In genomic region chr9:67026061-67026460, GRCm38 (mm10) we compare ENCODE assay signal across 14 mouse cellular contexts. TPM values are rescaled to one million over a fixed set of nuclear protein-coding genes. Genes with fewer than 3 reads are reported as not detected.
DNase-seq lines count a peak whose midpoint lies in the region; ATAC-seq and TF ChIP-seq lines count a peak whose summit lies in the region.
"Had no signal": no experiment of that assay in that cellular context is flagged by ENCODE, and none has a peak within 500 bp of the region (broad histone marks: within the 10 kb centered on the region; RNA-seq: fewer than 3 reads in every experiment).

No protein-coding gene starts in this region.

- intact Hi-C loops in gastrocnemius, adult 2 months (cut with DNase I): no loop called here
- intact Hi-C loops in left cerebral cortex, postnatal 4 days (cut with DNase I): no loop called here

- ATAC-seq in megakaryocyte, adult 5-6 weeks (ENCODE audit: poor library complexity, severe bottlenecking): no peak
- no peak for ATAC-seq in liver, embryonic 13.5 days (ENCODE audit: low read depth)
- ATAC-seq: forebrain, embryonic 13.5 days had no signal

- H3K27ac ChIP-seq in gastrocnemius, adult 2 months: peak overlapping the region; percentile 76
- H3K27ac ChIP-seq in liver, embryonic 13.5 days: peak overlapping the region; percentile 96
- H3K27ac ChIP-seq in cerebellum, adult 2 months (ENCODE audit: insufficient read depth, low read length): no peak overlapping the region
- H3K27ac ChIP-seq: embryonic facial prominence, embryonic 12.5 days; forebrain, embryonic 13.5 days; macrophage had no signal

- no peak overlapping the region for H3K4me3 ChIP-seq in gastrocnemius, adult 2 months
- peak overlapping the region; percentile 16 for H3K4me3 ChIP-seq in megakaryocyte, embryonic 14.5 days (replicated peaks)
- peak overlapping the region; percentile 21; the same call in 1 of the 2 replicates for H3K4me3 ChIP-seq in liver, embryonic 13.5 days (replicated peaks)
- H3K4me3 ChIP-seq in cerebellum, adult 2 months (replicated peaks; ENCODE audit: insufficient read depth, low read depth, low read length): no peak overlapping the region
- H3K4me3 ChIP-seq: embryonic facial prominence, embryonic 12.5 days; forebrain, embryonic 13.5 days had no signal

- H3K27me3 ChIP-seq in megakaryocyte, embryonic 14.5 days (replicated peaks): no peaks in the 10 kb centered on the region
- H3K27me3 ChIP-seq in liver, embryonic 13.5 days: no peaks in the 10 kb centered on the region
- H3K27me3 ChIP-seq in cerebellum, adult 2 months (ENCODE audit: control insufficient read depth, insufficient read depth, low read length): no peaks in the 10 kb centered on the region
- H3K27me3 ChIP-seq: embryonic facial prominence, embryonic 12.5 days; forebrain, embryonic 13.5 days had no signal

- DNase-seq in gastrocnemius, adult 2 months: peak; percentile 68
- no peak for DNase-seq in gastrocnemius, postnatal 4 days (ENCODE audit: low spot score in 2 of 2)
- DNase-seq in liver, embryonic 13.5 days: no peak
- no peak for DNase-seq in kidney, postnatal 25 days
- DNase-seq in left cerebral cortex, postnatal 4 days: no peak
- DNase-seq in cerebellum, adult 2 months: no peak
- DNase-seq: lung, adult 18-20 months; midbrain, embryonic 14.5 days; right cerebral cortex, postnatal 14 days had no signal

- peak overlapping the region; percentile 67 for H3K4me2 ChIP-seq in liver, embryonic 13.5 days
- H3K4me2 ChIP-seq: embryonic facial prominence, embryonic 12.5 days; forebrain, embryonic 13.5 days had no signal

- no peaks in the 10 kb centered on the region for H3K9me3 ChIP-seq in megakaryocyte, embryonic 14.5 days
- H3K9me3 ChIP-seq in liver, embryonic 13.5 days (replicated peaks): no peaks in the 10 kb centered on the region
- H3K9me3 ChIP-seq: embryonic facial prominence, embryonic 12.5 days; forebrain, embryonic 13.5 days had no signal

- peak overlapping the region; percentile 68 for H3K9ac ChIP-seq in liver, embryonic 13.5 days
- H3K9ac ChIP-seq: embryonic facial prominence, embryonic 12.5 days; forebrain, embryonic 13.5 days had no signal

- peaks cover 100% of the 10 kb centered on the region for H3K36me3 ChIP-seq in megakaryocyte, embryonic 14.5 days (replicated peaks; ENCODE audit: low read length)
- peaks cover 94% of the 10 kb centered on the region for H3K36me3 ChIP-seq in liver, embryonic 13.5 days

- WGBS in liver, embryonic 13.5 days (ENCODE audit: insufficient replicate concordance): 90% methylated on average over 7 of the region's 7 CpGs
- 89% methylated on average over 7 of the region's 7 CpGs for WGBS in cerebellum, adult 2 months

- TF ChIP-seq CTCF in gastrocnemius, adult 2 months (IDR thresholded peaks at IDR 0.05): no peak
- TF ChIP-seq CTCF in cerebellum, adult 2 months (IDR thresholded peaks at IDR 0.05; ENCODE audit: borderline replicate concordance, insufficient read depth, low read depth, low read length): no peak

- no peak for TF ChIP-seq POLR2A in cerebellum, adult 2 months (IDR thresholded peaks at IDR 0.05; ENCODE audit: borderline replicate concordance, insufficient read depth, low read length)

- peaks cover 95% of the 10 kb centered on the region for H3K4me1 ChIP-seq in megakaryocyte, embryonic 14.5 days
- H3K4me1 ChIP-seq in liver, embryonic 13.5 days (replicated peaks): peaks cover 59% of the 10 kb centered on the region
- peaks cover 5% of the 10 kb centered on the region; the same call in 1 of the 2 replicates for H3K4me1 ChIP-seq in cerebellum, adult 2 months (ENCODE audit: control insufficient read depth, insufficient read depth, low read length)
- H3K4me1 ChIP-seq: embryonic facial prominence, embryonic 12.5 days; forebrain, embryonic 13.5 days had no signal

RNA-seq across cellular contexts. Expression of gene Tpm1, which starts 23.1 kb away (rescaled TPM):
- total RNA-seq in gastrocnemius, adult 2 months (2021): over 10,000 TPM; 18,374 to 28,065 TPM
- 1,000 to 10,000 TPM; 7,029 to 7,975 TPM for total RNA-seq in gastrocnemius, postnatal 4 days (2021)
- 27.0 and 240 TPM in 2 replicates for polyA plus RNA-seq in megakaryocyte, embryonic 14.5 days (2012; ENCODE audit: insufficient read depth, low replicate concordance)
- total RNA-seq in megakaryocyte, adult 5-6 weeks (2015): 27.3 and 27.9 TPM in 2 replicates
- total RNA-seq in megakaryocyte, adult 5-6 weeks (2017): 34.1 and 39.8 TPM in 2 replicates
- polyA plus RNA-seq in liver, embryonic 13.5 days (2015; fragmentation: Nextera tagmentation; extraction: Ambion mirVana): 168 and 198 TPM in 2 replicates
- total RNA-seq in left cerebral cortex, postnatal 4 days (2021): 100 to 1,000 TPM; 147 to 152 TPM
- polyA plus RNA-seq in cerebellum, adult 2 months (2012; rRNA removed): 157 and 170 TPM in 2 replicates

RNA-seq across cellular contexts. Expression of gene Lactb, which starts 50.8 kb away (rescaled TPM):
- 10 to 100 TPM; 17.7 to 22.3 TPM for total RNA-seq in gastrocnemius, adult 2 months (2021)
- 10 to 100 TPM; 13.5 to 17.5 TPM for total RNA-seq in gastrocnemius, postnatal 4 days (2021)
- polyA plus RNA-seq in megakaryocyte, embryonic 14.5 days (2012; ENCODE audit: insufficient read depth, low replicate concordance): 8.5 TPM in 2 replicates
- 52.5 and 58.1 TPM in 2 replicates for total RNA-seq in megakaryocyte, adult 5-6 weeks (2015)
- total RNA-seq in megakaryocyte, adult 5-6 weeks (2017): 40.7 and 44.6 TPM in 2 replicates
- 6.4 and 6.7 TPM in 2 replicates for polyA plus RNA-seq in liver, embryonic 13.5 days (2015; fragmentation: Nextera tagmentation; extraction: Ambion mirVana)
- total RNA-seq in left cerebral cortex, postnatal 4 days (2021): 10 to 100 TPM; 15.9 to 19.4 TPM
- polyA plus RNA-seq in cerebellum, adult 2 months (2012; rRNA removed): 13.2 and 13.6 TPM in 2 replicates

Comparison
In these comparisons a context has a peak if more than half of its experiments do, and no peak if none do; other contexts are left out.
1. H3K4me3 ChIP-seq: peak in megakaryocyte, embryonic 14.5 days (single experiment) and liver, embryonic 13.5 days (single experiment); none in gastrocnemius, adult 2 months (single experiment) and cerebellum, adult 2 months (single experiment).
2. RNA of gene Tpm1, which starts 23.1 kb away (total RNA-seq): 18,374 to 28,065 TPM in gastrocnemius, adult 2 months and 7,029 to 7,975 TPM in gastrocnemius, postnatal 4 days; 147 to 152 TPM in left cerebral cortex, postnatal 4 days and 27.3 to 39.8 TPM in megakaryocyte, adult 5-6 weeks; every median in the first group is over 10 times any median in the second.